Mouse (Mus musculus) heart, postnatal 36 days (tissue): ENCODE results near the gene Tmx2. TPM values are rescaled to one million over a fixed set of nuclear protein-coding genes. Genes with fewer than 3 reads are reported as not detected.

Experiments
- total RNA-seq, 2 experiments: library from RNA; stranded (reverse); gene quantifications; 2 replicates each; pipeline ENCODE4 v1.2.3; 2021

Tmx2 gene
- total RNA-seq, 2 experiments from 2014 or later, result 100 to 134 TPM

Other genes starting within 250 kb of the Tmx2 start
- 10 to 100 TPM; 52.0 to 64.1 TPM for gene Tfpi, start 202.4 kb downstream of the Tmx2 start, total RNA-seq
- gene Ctnnd1, start 28.4 kb downstream of the Tmx2 start, total RNA-seq, result 10 to 100 TPM; 63.0 to 69.4 TPM
- gene Btbd18, start 20.1 kb downstream of the Tmx2 start, total RNA-seq, result under 1 TPM in 1 of 2 experiments, not detected in 1; 0.08 TPM
- 10 to 100 TPM; 26.2 to 29.6 TPM for gene Selenoh, start 8.4 kb downstream of the Tmx2 start, total RNA-seq
- gene Gm28635, start 1.1 kb downstream of the Tmx2 start, total RNA-seq, result 1 to 10 TPM; 3.3 to 8.3 TPM
- gene Med19, start 738 bp downstream of the Tmx2 start, total RNA-seq, result 10 to 100 TPM; 11.7 to 12.2 TPM
- gene Zdhhc5, start 36.0 kb upstream of the Tmx2 start, total RNA-seq, result 10 to 100 TPM; 62.4 to 63.4 TPM
- 1 to 10 TPM; 6.1 to 6.2 TPM for gene Clp1, start 48.2 kb upstream of the Tmx2 start, total RNA-seq
- 1 to 10 TPM; 1.2 TPM for gene Ypel4, start 54.9 kb upstream of the Tmx2 start, total RNA-seq
- 1 to 10 TPM; 1.1 to 1.4 TPM for gene Gm19426, start 64.5 kb upstream of the Tmx2 start, total RNA-seq
- gene Serping1, start 96.3 kb upstream of the Tmx2 start, total RNA-seq, result 10 to 100 TPM; 81.1 to 84.3 TPM
- gene Ube2l6, start 119.7 kb upstream of the Tmx2 start, total RNA-seq, result 10 to 100 TPM; 36.0 to 38.6 TPM
- not detected for gene Smtnl1, start 143.5 kb upstream of the Tmx2 start, total RNA-seq
- gene Timm10, start 147.9 kb upstream of the Tmx2 start, total RNA-seq, result 100 to 1,000 TPM; 105 to 106 TPM
- gene Slc43a1, start 159.7 kb upstream of the Tmx2 start, total RNA-seq, result 1 to 10 TPM; 2.1 to 2.5 TPM
- 1 to 10 TPM; 2.6 to 3.2 TPM for gene Rtn4rl2, start 207.6 kb upstream of the Tmx2 start, total RNA-seq